Mouse (Mus musculus) intestine, postnatal 0 days (tissue): ENCODE data around the gene Pcdh9. TPM values are rescaled to one million over a fixed set of nuclear protein-coding genes. Genes with fewer than 3 reads are reported as not detected.

Experiments used
- ATAC-seq: fragments of 200-750 bp; cut with Nextera tagmentation; 2 replicates; pipeline ENCODE4 v1.8.0; 2017; ENCODE audit warnings: mild to moderate bottlenecking, moderate TSS enrichment, moderate library complexity
- H3K27ac ChIP-seq: fragments of 300-500 bp; sonication (generic); 2 replicates; pipeline ENCODE4 v1.5.1; 2014; ENCODE audit warnings: mild to moderate bottlenecking, low read depth, low read length, moderate library complexity
- H3K27me3 ChIP-seq: fragments of 300-500 bp; sonication (generic); replicated peaks from 2 replicates; pipeline ENCODE4 v1.6.1; 2014; ENCODE audit warnings: low read length, mixed read lengths; ENCODE audit not compliant: control insufficient read depth, insufficient read depth
- H3K36me3 ChIP-seq: fragments of 300-500 bp; sonication (generic); 2 replicates; pipeline ENCODE4 v1.6.1; 2014; ENCODE audit warnings: mild to moderate bottlenecking, moderate library complexity; ENCODE audit not compliant: control insufficient read depth, insufficient read depth
- H3K4me1 ChIP-seq: fragments of 300-500 bp; sonication (generic); replicated peaks from 2 replicates; pipeline ENCODE4 v1.6.1; 2014; ENCODE audit warnings: antibody characterized with exemption, low read length, mixed read lengths; ENCODE audit not compliant: control insufficient read depth, insufficient read depth
- H3K4me2 ChIP-seq: fragments of 300-500 bp; sonication (generic); replicated peaks from 2 replicates; pipeline ENCODE4 v1.6.1; 2014; ENCODE audit warnings: low read depth, mild to moderate bottlenecking, moderate library complexity
- H3K4me3 ChIP-seq: fragments of 300-500 bp; sonication (generic); 2 replicates; pipeline ENCODE4 v1.5.1; 2014; ENCODE audit warnings: low read depth, low read length
- H3K9ac ChIP-seq: fragments of 300-500 bp; sonication (generic); 2 replicates; pipeline ENCODE4 v1.6.1; 2014; ENCODE audit warnings: mild to moderate bottlenecking, low read depth, low read length
- H3K9me3 ChIP-seq: fragments of 300-500 bp; sonication (generic); 2 replicates; pipeline ENCODE4 v1.6.1; 2016; ENCODE audit warnings: mixed run types; ENCODE audit not compliant: control insufficient read depth
- CTCF ChIP-seq: sonication (generic); IDR thresholded peaks from 2 replicates; pipeline ENCODE4 v1.5.1; 2016; ENCODE audit warnings: low read depth, mild to moderate bottlenecking, control low read depth, antibody characterized with exemption, moderate library complexity
- WGBS: fragments of 180-500 bp; shearing (Covaris S2); extraction: QIAGEN DNeasy Blood & Tissue Kit; methylation state at CpG from one replicate; pipeline ENCODE4 v1.1.7; 2014; 5-methylcytosine and 5-hydroxymethylcytosine counted together
- polyA plus RNA-seq: library from polyadenylated mRNA; unstranded; fragments of >200 nt; fragmentation: Nextera tagmentation; extraction: Ambion mirVana; gene quantifications from 2 replicates; pipeline ENCODE4 v1.2.1, GENCODE M21; 2015

Gene Pcdh9
- polyA plus RNA-seq, 1 experiment from 2014 or later: 3.6 TPM

DNA sequence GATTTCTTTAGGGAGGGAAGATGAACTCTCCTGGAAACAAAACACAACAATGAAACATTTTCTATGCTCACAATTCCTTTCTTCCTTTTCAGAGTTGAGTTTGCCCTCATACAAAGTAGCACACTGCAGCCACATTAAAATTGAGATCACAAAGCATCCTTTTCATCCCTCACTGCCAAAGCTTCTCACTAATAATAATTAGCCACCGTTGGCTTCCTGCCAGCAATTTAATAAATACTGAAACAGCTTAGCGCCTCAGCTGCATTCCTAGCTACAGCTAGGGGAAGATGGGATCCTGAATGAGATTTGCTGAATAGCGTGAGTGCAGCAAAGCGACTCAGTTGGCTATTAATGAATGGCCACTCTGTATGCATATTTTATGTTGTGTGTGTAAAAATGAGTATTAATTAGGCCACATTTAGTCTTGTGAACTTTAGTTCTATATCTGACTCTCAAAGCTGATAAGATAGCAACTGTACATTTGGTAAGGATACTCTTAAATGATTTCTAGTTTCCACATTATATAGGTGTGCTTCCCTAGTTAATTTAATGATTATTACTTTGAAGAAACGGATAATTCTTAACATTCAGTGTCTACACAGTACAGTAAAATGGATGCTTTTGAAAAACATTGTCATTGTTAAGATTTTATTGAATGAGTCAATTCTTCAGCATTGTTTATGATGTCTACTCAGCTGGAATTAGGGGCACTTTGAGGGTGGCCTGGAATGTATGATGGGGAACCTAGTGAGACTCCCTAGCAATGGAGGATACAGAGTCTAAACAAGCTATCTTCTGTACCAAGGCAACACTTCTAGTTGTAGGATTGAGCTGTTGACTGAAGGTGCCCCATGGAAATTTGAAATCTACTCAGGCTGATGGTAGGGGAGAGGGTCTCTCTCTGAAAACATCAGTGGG lies 881.1 kb downstream of the Pcdh9 start:
- no peak for ATAC-seq
- Histone ChIP-seq H3K4me2 (no peak overlapping the region), H3K27me3 (no peaks in the 10 kb centered on the region), H3K9ac (no peak overlapping the region), H3K27ac (no peak overlapping the region), H3K36me3 (no peaks in the 10 kb centered on the region), H3K9me3 (no peaks in the 10 kb centered on the region), H3K4me1 (no peaks in the 10 kb centered on the region), H3K4me3 (no peak overlapping the region)
- WGBS: 68% methylated on average over 5 of the region's 5 CpGs
- no peak for TF ChIP-seq CTCF
